Mouse (Mus musculus) brain, embryonic 14.5 days (tissue): ENCODE measurements at regions not wholly inside any gene's neighbourhood (a gene's known extent, or its start where the extent isn't known, plus 50 kb on each side); places are given as distances from the start of the nearest gene placed in this dataset.

Experiments used
- CTCF ChIP-seq: fragments of 200-500 bp; IDR thresholded peaks from 2 replicates; pipeline ENCODE4 v1.5.1; 2012; ENCODE audit warnings: inconsistent platforms, mild to moderate bottlenecking, moderate library complexity, borderline replicate concordance; ENCODE audit not compliant: insufficient read depth, insufficient read length; ENCODE audit errors: extremely low read depth
- POLR2A ChIP-seq: fragments of 200-500 bp; IDR thresholded peaks from 2 replicates; pipeline ENCODE4 v1.6.1; 2012; ENCODE audit warnings: mild to moderate bottlenecking, inconsistent platforms, borderline replicate concordance; ENCODE audit not compliant: poor library complexity, insufficient read depth, insufficient read length, severe bottlenecking; ENCODE audit errors: extremely low read depth

- TF ChIP-seq POLR2A (no peak), CTCF (no peak)
These were observed 53.5 kb upstream of the Ralgapa2 start for GRCm38 (mm10) chr2:146565693-146566092.
